In genomic region chr17:31462506-31462905, GRCm38 (mm10) we compare ENCODE assay signal across 15 mouse cellular contexts.
"Had no signal": no experiment of that assay in that cellular context is flagged by ENCODE, and none has a peak within 500 bp of the region (broad histone marks: within the 10 kb centered on the region; RNA-seq: fewer than 3 reads in every experiment).

No protein-coding gene starts in this region.

- H3K27me3 ChIP-seq: neural tube, embryonic 12.5 days; neural tube, embryonic 13.5 days; neural tube, embryonic 15.5 days; stomach, embryonic 15.5 days had no signal

- DNase-seq: retina, postnatal 1 day; right cerebral cortex, adult 18-20 months; right cerebral cortex, postnatal 25 days; right cerebral cortex, postnatal 4 days; spleen, adult 18-20 months; thymus, adult 18-20 months; thymus, adult 2 months; thymus, postnatal 14 days; thymus, postnatal 25 days; thymus, postnatal 36 days had no signal

- H3K4me1 ChIP-seq: neural tube, embryonic 15.5 days; stomach, embryonic 15.5 days had no signal

- H3K9me3 ChIP-seq: neural tube, embryonic 12.5 days; neural tube, embryonic 15.5 days; stomach, embryonic 15.5 days had no signal

- H3K27ac ChIP-seq: neural tube, embryonic 12.5 days; neural tube, embryonic 13.5 days; neural tube, embryonic 15.5 days; stomach, embryonic 15.5 days; stomach, postnatal 0 days had no signal

- H3K4me3 ChIP-seq: neural tube, embryonic 12.5 days; neural tube, embryonic 13.5 days; neural tube, embryonic 15.5 days; stomach, embryonic 15.5 days had no signal
